Mouse (Mus musculus) MEL-GATA-1-ER (cell line): ENCODE measurements around the gene H2-M11.

Source experiments
- DNase-seq: peaks from one replicate; pipeline ENCODE4 v3.0.0-alpha.2; 2012; ENCODE audit warnings: low read depth; ENCODE audit errors: extremely low read depth

The H2-M11 gene

GRCm38 (mm10) chr17:36546775-36547174, at the start of gene H2-M11:
Gene H2-M11 (plus strand): TSS chr17:36547075.
- DNase-seq: no peak

- no peak for DNase-seq
Observed at GRCm38 (mm10) chr17:36500435-36500834, 46.4 kb upstream of the H2-M11 start.

- DNase-seq: no peak
Observed at GRCm38 (mm10) chr17:36503910-36504309, 43.0 kb upstream of the H2-M11 start.
